Mouse (Mus musculus): ENCODE measurements around the gene Zc3h12b. TPM values are rescaled to one million over a fixed set of nuclear protein-coding genes. Genes with fewer than 3 reads are reported as not detected.
"Not testable (repeated sequence)": the region's sequence is repeated elsewhere in the genome, so short reads cannot be mapped to it uniquely, and the experiment has no call there.

Gene Zc3h12b
- total and polyA plus RNA-seq, 3 experiments: 0.51 to 1.2 (median 0.73) TPM

GRCm38 (mm10) chrX:95950776-95951175 is 239.3 kb downstream of the Zc3h12b start:
- Histone ChIP-seq H3K4me1 (ENCODE audit: control insufficient read depth, insufficient read depth, low read length) (peaks cover 2% of the 10 kb centered on the region), H3K36me3 (ENCODE audit: control insufficient read depth, insufficient read depth, low read length) (no peaks in the 10 kb centered on the region), H3K4me3 (no peak overlapping the region), H3K27ac (no peak overlapping the region), H3K27me3 (ENCODE audit: control insufficient read depth, insufficient read depth, low read length) (no peaks in the 10 kb centered on the region), H3K79me2 (replicated peaks; ENCODE audit: control insufficient read depth, insufficient read depth, low read length) (no peaks in the 10 kb centered on the region), H3K9ac (ENCODE audit: low read depth, low read length) (no peak overlapping the region)
- DNase-seq: no peak
- intact Hi-C loops (cut with DNase I): loop anchor here (10.0 kb wide), 1 partner anchor 506 kb away; the partner anchor contains the start of gene Amer1
- TF ChIP-seq CTCF (IDR thresholded peaks at IDR 0.05) (peak; percentile 77), POLR2A (IDR thresholded peaks at IDR 0.05; ENCODE audit: insufficient read depth, low read depth, low read length) (no peak), EP300 (IDR thresholded peaks at IDR 0.05; ENCODE audit: insufficient read depth, low read depth, low read length) (no peak)
- 43% methylated on average over 3 of the region's 3 CpGs for WGBS

GRCm38 (mm10) chrX:95956497-95957293 is 245.2 kb downstream of the Zc3h12b start, which contains the start of gene Las1l:
TSS of gene Las1l (minus strand) at chrX:95956962.
- Histone ChIP-seq H3K27ac (peak within 1 kb of the TSS; percentile 70), H3K4me1 (ENCODE audit: control insufficient read depth, insufficient read depth, low read length) (peaks cover 2% of the 10 kb centered on the region), H3K4me3 (peak within 1 kb of the TSS; percentile 52), H3K36me3 (ENCODE audit: control insufficient read depth, insufficient read depth, low read length) (no peaks in the 10 kb centered on the region), H3K79me2 (replicated peaks; ENCODE audit: control insufficient read depth, insufficient read depth, low read length) (no peaks in the 10 kb centered on the region), H3K9ac (ENCODE audit: low read depth, low read length) (peak within 1 kb of the TSS; percentile 89), H3K27me3 (ENCODE audit: control insufficient read depth, insufficient read depth, low read length) (no peaks in the 10 kb centered on the region)
- TF ChIP-seq POLR2A (IDR thresholded peaks at IDR 0.05; ENCODE audit: insufficient read depth, low read depth, low read length) (peak; percentile 98), CTCF (IDR thresholded peaks at IDR 0.05) (peak; percentile 62), EP300 (IDR thresholded peaks at IDR 0.05; ENCODE audit: insufficient read depth, low read depth, low read length) (no peak; the same call in none of the 2 replicates)
- intact Hi-C loops (cut with DNase I): loop anchor here (10.0 kb wide), 1 partner anchor 512 kb away; the partner anchor contains the start of gene Amer1
- DNase-seq: peak; percentile 86 to 92
- WGBS: 16% methylated on average over 41 of the region's 42 CpGs

DNA sequence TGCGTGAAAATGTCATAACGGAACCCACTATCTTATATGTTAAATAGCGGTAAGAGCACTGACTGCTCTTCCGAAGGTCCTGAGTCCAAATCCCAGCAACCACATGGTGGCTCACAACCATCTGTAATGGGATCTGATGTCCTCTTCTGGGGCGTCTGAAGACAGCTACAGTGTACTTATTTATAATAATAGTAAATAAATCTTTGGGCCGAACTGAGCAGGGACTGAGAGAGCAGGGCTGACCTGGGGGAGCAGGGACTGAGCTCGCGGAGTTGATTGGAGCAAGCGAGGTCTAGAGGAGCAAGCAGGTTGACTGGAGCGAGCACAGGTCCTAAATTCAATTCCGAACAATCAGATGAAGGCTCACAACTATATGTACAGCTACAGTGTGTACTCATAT is 246.0 kb downstream of the Zc3h12b start:
- not testable (repeated sequence) for H3K79me2 ChIP-seq (replicated peaks; ENCODE audit: control insufficient read depth, insufficient read depth, low read length); H3K36me3 ChIP-seq (ENCODE audit: control insufficient read depth, insufficient read depth, low read length); H3K27me3 ChIP-seq (ENCODE audit: control insufficient read depth, insufficient read depth, low read length); H3K4me1 ChIP-seq (ENCODE audit: control insufficient read depth, insufficient read depth, low read length); H3K9ac ChIP-seq (ENCODE audit: low read depth, low read length)
- Histone ChIP-seq H3K4me3 (peak overlapping the region; percentile 40), H3K27ac (peak overlapping the region; percentile 70)
- WGBS: 43% methylated on average over 11 of the region's 11 CpGs
- intact Hi-C loops (cut with DNase I): loop anchor here (10.0 kb wide), 1 partner anchor 513 kb away; the partner anchor contains the start of gene Amer1
- peak in 1 of 2 experiments; percentile 11 for DNase-seq

- peak in 1 of 2 experiments; percentile 4 for DNase-seq
Measured at GRCm38 (mm10) chrX:95963366-95963765, 251.9 kb downstream of the Zc3h12b start.

DNA sequence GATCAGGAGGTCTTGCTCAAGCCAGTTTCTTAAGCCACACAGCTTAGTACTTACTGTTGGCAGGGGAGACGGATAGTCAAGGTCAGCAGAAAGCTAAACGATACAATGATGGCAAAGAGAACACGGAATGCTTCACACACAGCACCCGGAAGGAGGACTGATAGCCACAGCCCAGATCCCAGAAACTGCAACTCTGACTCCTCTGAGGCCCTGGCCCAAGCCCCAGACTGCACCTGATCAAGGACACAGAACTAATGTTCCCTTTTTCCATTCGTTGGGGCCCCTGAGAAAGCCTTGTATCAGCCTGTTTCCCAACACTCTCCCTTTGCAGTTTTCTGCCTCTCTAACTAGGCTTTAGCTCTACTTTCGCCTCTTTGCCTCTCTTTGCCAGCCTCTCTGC is 253.6 kb downstream of the Zc3h12b start:
- TF ChIP-seq CTCF (IDR thresholded peaks at IDR 0.05) (no peak), EP300 (IDR thresholded peaks at IDR 0.05; ENCODE audit: insufficient read depth, low read depth, low read length) (no peak), POLR2A (IDR thresholded peaks at IDR 0.05; ENCODE audit: insufficient read depth, low read depth, low read length) (no peak)
- no peaks in the 10 kb centered on the region for H3K79me2 ChIP-seq (replicated peaks; ENCODE audit: control insufficient read depth, insufficient read depth, low read length)
- H3K4me1 ChIP-seq (ENCODE audit: control insufficient read depth, insufficient read depth, low read length): no peaks in the 10 kb centered on the region
- no peak overlapping the region for H3K27ac ChIP-seq
- no peak for DNase-seq
- H3K4me3 ChIP-seq: no peak overlapping the region
- intact Hi-C loops (cut with DNase I): no loop called here
- H3K36me3 ChIP-seq (ENCODE audit: control insufficient read depth, insufficient read depth, low read length): no peaks in the 10 kb centered on the region
- no peak overlapping the region for H3K9ac ChIP-seq (ENCODE audit: low read depth, low read length)
- no peaks in the 10 kb centered on the region for H3K27me3 ChIP-seq (ENCODE audit: control insufficient read depth, insufficient read depth, low read length)
- 62% methylated on average over 6 of the region's 6 CpGs for WGBS

More at GRCm38 (mm10) chrX:95963366-95963765, 251.9 kb downstream of the Zc3h12b start:
- no peak overlapping the region for H3K9ac ChIP-seq (ENCODE audit: low read depth, low read length)
- H3K27ac ChIP-seq: no peak overlapping the region
- H3K27me3 ChIP-seq (ENCODE audit: control insufficient read depth, insufficient read depth, low read length): no peaks in the 10 kb centered on the region
- 45% methylated on average over 2 of the region's 2 CpGs for whole genome bisulfite sequencing
- H3K4me1 ChIP-seq (ENCODE audit: control insufficient read depth, insufficient read depth, low read length): no peaks in the 10 kb centered on the region
- H3K4me3 ChIP-seq: no peak overlapping the region
- H3K36me3 ChIP-seq (ENCODE audit: control insufficient read depth, insufficient read depth, low read length): no peaks in the 10 kb centered on the region
- intact Hi-C loops (cut with DNase I): no loop called here
- H3K79me2 ChIP-seq (replicated peaks; ENCODE audit: control insufficient read depth, insufficient read depth, low read length): no peaks in the 10 kb centered on the region
- no peak for TF ChIP-seq EP300 (IDR thresholded peaks at IDR 0.05; ENCODE audit: insufficient read depth, low read depth, low read length)
- no peak for TF ChIP-seq CTCF (IDR thresholded peaks at IDR 0.05)
- no peak for TF ChIP-seq POLR2A (IDR thresholded peaks at IDR 0.05; ENCODE audit: insufficient read depth, low read depth, low read length)
